Mouse (Mus musculus) frontal cortex, postnatal 25 days (tissue): ENCODE data around the gene Mbnl2.

Experiments used
- DNase-seq, 2 experiments: peaks; one replicate each; pipeline ENCODE4 v3.0.0; 2022; ENCODE audit warnings: low spot score in 2 of 2

Gene Mbnl2

GRCm38 (mm10) chr14:120324883-120325480, 49.5 kb downstream of the Mbnl2 start:
- no peak for DNase-seq

- no peak for DNase-seq
These were observed 50.2 kb downstream of the Mbnl2 start for GRCm38 (mm10) chr14:120325673-120326072.

GRCm38 (mm10) chr14:120330454-120330853, 55.0 kb downstream of the Mbnl2 start:
- DNase-seq = no peak

GRCm38 (mm10) chr14:120330881-120331514, 55.5 kb downstream of the Mbnl2 start:
- no peak for DNase-seq

- DNase-seq = no peak
These were observed 58.2 kb downstream of the Mbnl2 start for GRCm38 (mm10) chr14:120333465-120334243.

- DNase-seq = no peak
These were observed 59.9 kb downstream of the Mbnl2 start for GRCm38 (mm10) chr14:120335366-120335765.

GRCm38 (mm10) chr14:120335871-120336270, 60.4 kb downstream of the Mbnl2 start:
- no peak for DNase-seq

- DNase-seq = no peak
These were observed 60.9 kb downstream of the Mbnl2 start for GRCm38 (mm10) chr14:120336380-120336779.

- no peak for DNase-seq
These were observed 61.4 kb downstream of the Mbnl2 start for GRCm38 (mm10) chr14:120336841-120337240.

GRCm38 (mm10) chr14:120337731-120338462, 62.4 kb downstream of the Mbnl2 start:
- DNase-seq = no peak

- DNase-seq = no peak
These were observed 63.2 kb downstream of the Mbnl2 start for GRCm38 (mm10) chr14:120338706-120339105.

GRCm38 (mm10) chr14:120341912-120342311, 66.4 kb downstream of the Mbnl2 start:
- DNase-seq = no peak

- DNase-seq = no peak
These were observed 66.9 kb downstream of the Mbnl2 start for GRCm38 (mm10) chr14:120342321-120342720.

- no peak for DNase-seq
These were observed 69.2 kb downstream of the Mbnl2 start for GRCm38 (mm10) chr14:120344641-120345040.

- DNase-seq = no peak
These were observed 72.2 kb downstream of the Mbnl2 start for GRCm38 (mm10) chr14:120347410-120348315.

- DNase-seq = no peak
These were observed 73.9 kb downstream of the Mbnl2 start for GRCm38 (mm10) chr14:120349332-120349731.

GRCm38 (mm10) chr14:120352136-120352843, 76.8 kb downstream of the Mbnl2 start:
- DNase-seq = no peak

- no peak for DNase-seq
These were observed 77.7 kb downstream of the Mbnl2 start for GRCm38 (mm10) chr14:120353211-120353610.

GRCm38 (mm10) chr14:120354595-120354994, 79.1 kb downstream of the Mbnl2 start:
- no peak for DNase-seq

- DNase-seq = no peak
These were observed 79.7 kb downstream of the Mbnl2 start for GRCm38 (mm10) chr14:120355040-120355741.
